Mouse (Mus musculus) heart, embryonic 13.5 days (tissue): ENCODE results near the gene Gm4952. TPM values are rescaled to one million over a fixed set of nuclear protein-coding genes. Genes with fewer than 3 reads are reported as not detected.
"Not testable (repeated sequence)": the region's sequence is repeated elsewhere in the genome, so short reads cannot be mapped to it uniquely, and the experiment has no call there.

Experiments
- ATAC-seq: fragments of 200-750 bp; cut with Nextera tagmentation; 2 replicates; pipeline ENCODE4 v1.8.0; 2017; ENCODE audit warnings: moderate TSS enrichment; ENCODE audit not compliant: insufficient number of reproducible peaks, low FRiP score, low TSS enrichment; ENCODE audit errors: extremely low read depth
- H3K27ac ChIP-seq: fragments of 300-500 bp; sonication (generic); replicated peaks from 2 replicates; pipeline ENCODE4 v1.5.1; 2015; ENCODE audit warnings: moderate library complexity, mild to moderate bottlenecking, inconsistent platforms
- H3K27me3 ChIP-seq: fragments of 300-500 bp; sonication (generic); replicated peaks from 2 replicates; pipeline ENCODE4 v1.6.1; 2015; ENCODE audit warnings: mild to moderate bottlenecking, inconsistent platforms
- H3K36me3 ChIP-seq: fragments of 300-500 bp; sonication (generic); 2 replicates; pipeline ENCODE4 v1.6.1; 2015; ENCODE audit warnings: mild to moderate bottlenecking, inconsistent platforms
- H3K4me1 ChIP-seq: fragments of 300-500 bp; sonication (generic); 2 replicates; pipeline ENCODE4 v1.6.1; 2015; ENCODE audit warnings: inconsistent platforms
- H3K4me2 ChIP-seq: fragments of 300-500 bp; sonication (generic); 2 replicates; pipeline ENCODE4 v1.6.1; 2015; ENCODE audit warnings: inconsistent platforms, mild to moderate bottlenecking, moderate library complexity
- H3K4me3 ChIP-seq: fragments of 300-500 bp; sonication (generic); 2 replicates; pipeline ENCODE4 v1.5.1; 2015; ENCODE audit warnings: moderate library complexity, mild to moderate bottlenecking, inconsistent platforms
- H3K9ac ChIP-seq: fragments of 300-500 bp; sonication (generic); 2 replicates; pipeline ENCODE4 v1.6.1; 2015; ENCODE audit warnings: inconsistent platforms, mild to moderate bottlenecking, moderate library complexity
- H3K9me3 ChIP-seq: fragments of 300-500 bp; sonication (generic); 2 replicates; pipeline ENCODE4 v1.6.1; 2016; ENCODE audit warnings: inconsistent platforms
- WGBS: fragments of 180-500 bp; shearing (Covaris S2); methylation state at CpG from one replicate; pipeline ENCODE4 v1.1.7; 2015; ENCODE audit warnings: mixed read lengths; 5-methylcytosine and 5-hydroxymethylcytosine counted together
- polyA plus RNA-seq: library from polyadenylated mRNA; unstranded; fragments of >200 nt; fragmentation: Nextera tagmentation; extraction: Ambion mirVana; gene quantifications from 2 replicates; pipeline ENCODE4 v1.2.1, GENCODE M21; 2015

Gm4952 gene
- polyA plus RNA-seq, 1 experiment from 2014 or later: 0.12 TPM

GRCm38 (mm10) chr19:12608336-12608735 lies 8.6 kb downstream of the Gm4952 start:
- Histone ChIP-seq H3K4me1 (no peaks in the 10 kb centered on the region), H3K9me3 (no peaks in the 10 kb centered on the region), H3K27me3 (no peaks in the 10 kb centered on the region), H3K36me3 (no peaks in the 10 kb centered on the region), H3K4me3 (no peak overlapping the region), H3K4me2 (no peak overlapping the region), H3K9ac (no peak overlapping the region), H3K27ac (no peak overlapping the region)
- no peak for ATAC-seq

DNA sequence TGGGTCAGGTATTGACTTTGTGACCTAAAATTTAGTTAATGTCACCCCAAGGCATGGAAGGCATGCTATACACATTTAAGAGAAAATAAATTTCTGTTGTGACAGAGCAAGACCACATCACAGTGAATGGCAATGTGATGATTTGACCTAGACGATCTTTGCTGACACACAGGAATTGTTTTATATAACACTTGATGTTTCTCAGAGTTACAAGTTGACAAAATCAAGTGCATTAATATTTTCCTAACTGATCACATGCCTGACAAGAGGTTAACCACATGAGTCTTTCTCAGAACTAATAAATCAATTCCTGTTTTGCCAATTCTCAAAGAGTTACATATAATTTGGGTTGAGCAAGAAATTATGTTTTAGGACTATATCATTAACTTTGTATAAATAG lies 13.9 kb downstream of the Gm4952 start:
- H3K27me3 ChIP-seq: no peaks in the 10 kb centered on the region
- H3K27ac ChIP-seq: no peak overlapping the region
- WGBS: 58% methylated on average over 1 of the region's 1 CpGs
- no peak overlapping the region for H3K4me3 ChIP-seq
- H3K4me2 ChIP-seq: no peak overlapping the region
- H3K4me1 ChIP-seq: no peaks in the 10 kb centered on the region
- no peak overlapping the region for H3K9ac ChIP-seq
- no peaks in the 10 kb centered on the region for H3K9me3 ChIP-seq
- no peaks in the 10 kb centered on the region for H3K36me3 ChIP-seq
- no peak for ATAC-seq

GRCm38 (mm10) chr19:12633176-12633575 lies 33.4 kb downstream of the Gm4952 start, which contains the start of gene Glyat:
Gene Glyat (plus strand): TSS chr19:12633308.
- no peak within 1 kb of the TSS for H3K4me2 ChIP-seq

DNA sequence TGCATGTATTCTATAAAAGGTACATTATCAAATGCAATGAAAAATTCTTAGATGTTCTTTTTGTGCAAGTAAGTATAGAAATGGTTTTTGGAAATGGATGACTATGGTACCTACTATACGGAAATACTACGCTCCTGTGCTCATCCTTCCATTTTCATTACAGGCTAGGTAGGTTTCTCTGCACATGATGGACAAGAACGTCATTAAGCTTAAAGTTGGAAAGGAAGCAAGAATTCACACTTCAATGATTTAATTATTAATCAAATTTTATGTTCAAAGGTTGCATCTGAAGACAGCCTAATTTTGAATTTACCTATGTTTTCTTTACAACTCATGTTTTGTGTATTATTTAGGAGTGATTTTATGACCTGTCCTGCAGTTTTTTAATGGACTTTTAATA lies 34.5 kb downstream of the Gm4952 start:
- Histone ChIP-seq H3K4me1 (no peaks in the 10 kb centered on the region), H3K4me3 (no peak overlapping the region), H3K27ac (no peak overlapping the region), H3K4me2 (no peak overlapping the region), H3K27me3 (no peaks in the 10 kb centered on the region), H3K9me3 (no peaks in the 10 kb centered on the region), H3K36me3 (no peaks in the 10 kb centered on the region), H3K9ac (no peak overlapping the region)
- 75% methylated on average over 3 of the region's 3 CpGs for WGBS
- no peak for ATAC-seq

More at GRCm38 (mm10) chr19:12633176-12633575, 33.4 kb downstream of the Gm4952 start, which contains the start of gene Glyat:
- Histone ChIP-seq H3K27me3 (no peaks in the 10 kb centered on the region), H3K36me3 (no peaks in the 10 kb centered on the region), H3K27ac (no peak within 1 kb of the TSS), H3K9ac (no peak within 1 kb of the TSS), H3K9me3 (no peaks in the 10 kb centered on the region), H3K4me1 (no peaks in the 10 kb centered on the region), H3K4me3 (no peak within 1 kb of the TSS)
- ATAC-seq: no peak
- 61% methylated on average over 4 of the region's 4 CpGs for WGBS

DNA sequence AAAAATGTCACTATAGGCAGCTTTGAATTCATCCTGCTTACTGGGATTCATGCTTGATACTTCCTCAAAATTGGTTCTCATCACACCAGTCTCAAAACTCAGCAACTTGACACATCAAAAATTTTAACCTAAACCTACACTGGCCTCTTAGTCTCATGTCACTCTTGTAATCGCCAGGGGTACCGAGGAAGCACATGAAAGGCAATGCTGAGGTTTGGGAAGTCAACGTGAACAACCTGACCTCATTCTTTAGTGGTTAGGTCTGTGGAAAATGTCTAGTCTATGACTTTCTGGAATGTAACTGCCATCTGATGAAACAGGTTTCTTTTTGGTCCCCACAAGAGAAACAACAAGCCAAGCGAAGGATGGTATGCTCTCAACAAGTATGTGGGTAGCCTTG lies 35.2 kb downstream of the Gm4952 start:
- WGBS: 75% methylated on average over 4 of the region's 4 CpGs
- Histone ChIP-seq H3K4me2 (no peak overlapping the region), H3K4me3 (no peak overlapping the region), H3K27me3 (no peaks in the 10 kb centered on the region), H3K27ac (no peak overlapping the region), H3K9me3 (no peaks in the 10 kb centered on the region), H3K4me1 (no peaks in the 10 kb centered on the region), H3K36me3 (no peaks in the 10 kb centered on the region), H3K9ac (no peak overlapping the region)
- no peak for ATAC-seq

GRCm38 (mm10) chr19:12636863-12637262 lies 37.1 kb downstream of the Gm4952 start:
- no peaks in the 10 kb centered on the region for H3K4me1 ChIP-seq
- ATAC-seq: no peak
- H3K9ac ChIP-seq: no peak overlapping the region
- H3K4me2 ChIP-seq: no peak overlapping the region
- H3K36me3 ChIP-seq: no peaks in the 10 kb centered on the region
- WGBS: 58% methylated on average over 3 of the region's 3 CpGs
- H3K27ac ChIP-seq: no peak overlapping the region
- H3K9me3 ChIP-seq: no peaks in the 10 kb centered on the region
- H3K27me3 ChIP-seq: no peaks in the 10 kb centered on the region
- H3K4me3 ChIP-seq: no peak overlapping the region

DNA sequence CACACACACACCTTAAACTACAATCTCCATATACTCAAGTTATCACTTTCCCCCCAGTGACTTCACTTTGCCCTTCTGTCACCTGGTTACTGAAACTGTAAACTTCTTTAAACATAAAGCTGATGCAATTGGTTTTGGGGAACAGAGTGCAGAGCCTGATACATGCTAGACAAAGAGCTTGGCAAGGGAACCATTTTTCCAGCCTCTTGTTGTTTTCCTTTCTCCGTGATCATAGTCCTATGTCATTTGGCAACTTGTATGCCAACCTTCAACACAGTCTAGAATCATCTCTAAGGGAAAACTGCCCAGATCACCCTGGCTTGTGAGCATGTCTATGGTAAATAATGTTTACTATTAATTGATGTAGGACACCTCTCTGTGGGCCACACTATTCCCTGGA lies 38.3 kb downstream of the Gm4952 start:
- 66% methylated on average over 1 of the region's 1 CpGs for WGBS
- no peak for ATAC-seq
- H3K27me3 ChIP-seq: no peaks in the 10 kb centered on the region

DNA sequence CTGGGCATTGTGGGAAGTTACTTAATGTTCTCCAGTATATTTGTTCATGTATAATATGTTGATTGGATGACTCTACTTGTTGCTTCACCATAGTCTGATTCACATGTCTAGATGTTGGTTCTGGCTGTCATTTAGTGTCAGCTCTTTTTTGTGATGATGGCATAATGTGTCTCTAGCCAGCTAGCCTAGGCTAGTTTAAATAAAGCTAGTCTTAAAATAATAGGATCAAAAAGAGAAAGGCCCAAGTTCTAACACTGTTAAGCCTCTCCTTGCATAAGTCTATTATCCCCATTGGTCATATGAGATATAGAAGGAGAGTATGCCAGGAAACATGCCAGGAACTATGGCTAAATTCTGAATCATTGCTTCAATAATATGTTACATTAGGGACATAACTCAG lies 49.7 kb downstream of the Gm4952 start:
- Histone ChIP-seq H3K4me2 (no peak overlapping the region), H3K27me3 (no peaks in the 10 kb centered on the region), H3K4me1 (no peaks in the 10 kb centered on the region), H3K9ac (no peak overlapping the region), H3K9me3 (no peaks in the 10 kb centered on the region), H3K27ac (no peak overlapping the region), H3K4me3 (no peak overlapping the region), H3K36me3 (no peaks in the 10 kb centered on the region)
- ATAC-seq: no peak

More for the DNA sequence above, 38.3 kb downstream of the Gm4952 start:
- Histone ChIP-seq H3K27ac (no peak overlapping the region), H3K4me2 (no peak overlapping the region), H3K9me3 (no peaks in the 10 kb centered on the region), H3K9ac (no peak overlapping the region), H3K4me3 (no peak overlapping the region), H3K36me3 (no peaks in the 10 kb centered on the region), H3K4me1 (no peaks in the 10 kb centered on the region)

- ATAC-seq: no peak
- H3K4me2 ChIP-seq: no peak overlapping the region
- WGBS: 67% methylated on average over 1 of the region's 1 CpGs
- H3K27me3 ChIP-seq: no peaks in the 10 kb centered on the region
- H3K9ac ChIP-seq: no peak overlapping the region
- no peak overlapping the region for H3K4me3 ChIP-seq
- no peaks in the 10 kb centered on the region for H3K4me1 ChIP-seq
- peaks cover 6% of the 10 kb centered on the region; the same call in 1 of the 2 replicates for H3K9me3 ChIP-seq
- no peak overlapping the region for H3K27ac ChIP-seq
- H3K36me3 ChIP-seq: no peaks in the 10 kb centered on the region
Observed at GRCm38 (mm10) chr19:12666156-12666555, 66.4 kb downstream of the Gm4952 start.

GRCm38 (mm10) chr19:12668601-12669000 lies 68.8 kb downstream of the Gm4952 start:
- H3K9me3 ChIP-seq, H3K36me3 ChIP-seq, H3K4me3 ChIP-seq, H3K4me1 ChIP-seq, ATAC-seq, H3K27ac ChIP-seq, H3K4me2 ChIP-seq, H3K9ac ChIP-seq, H3K27me3 ChIP-seq: not testable (repeated sequence)
- 84% methylated on average over 3 of the region's 3 CpGs for WGBS

DNA sequence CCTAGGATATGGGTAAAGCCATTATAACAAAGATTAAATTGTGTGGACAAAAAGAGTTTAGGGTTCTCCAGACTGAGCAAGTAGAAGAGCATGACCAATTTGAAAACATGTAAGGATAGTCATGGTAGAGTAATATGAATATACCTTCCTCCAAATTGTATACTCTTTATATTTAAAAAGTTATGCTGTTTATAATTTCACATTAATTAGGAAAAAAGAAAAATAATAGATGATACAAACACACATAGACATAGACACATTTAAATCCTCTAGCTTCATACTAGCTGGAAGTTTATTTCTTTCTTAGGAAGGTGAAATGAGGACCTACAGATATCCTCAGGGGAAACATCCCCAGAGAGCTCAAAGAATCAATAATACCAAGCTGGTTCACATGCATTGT lies 70.4 kb downstream of the Gm4952 start, which contains the start of gene Olfr1442:
TSS of gene Olfr1442 (plus strand) at position 301 of the 400 bp plus-strand sequence.
- no peaks in the 10 kb centered on the region for H3K9me3 ChIP-seq
- H3K36me3 ChIP-seq: no peaks in the 10 kb centered on the region
- H3K4me1 ChIP-seq: no peaks in the 10 kb centered on the region
- no peak within 1 kb of the TSS for H3K9ac ChIP-seq
- H3K4me2 ChIP-seq: no peak within 1 kb of the TSS
- no peak within 1 kb of the TSS for H3K4me3 ChIP-seq
- no peak for ATAC-seq
- H3K27ac ChIP-seq: no peak within 1 kb of the TSS
- H3K27me3 ChIP-seq: no peaks in the 10 kb centered on the region

DNA sequence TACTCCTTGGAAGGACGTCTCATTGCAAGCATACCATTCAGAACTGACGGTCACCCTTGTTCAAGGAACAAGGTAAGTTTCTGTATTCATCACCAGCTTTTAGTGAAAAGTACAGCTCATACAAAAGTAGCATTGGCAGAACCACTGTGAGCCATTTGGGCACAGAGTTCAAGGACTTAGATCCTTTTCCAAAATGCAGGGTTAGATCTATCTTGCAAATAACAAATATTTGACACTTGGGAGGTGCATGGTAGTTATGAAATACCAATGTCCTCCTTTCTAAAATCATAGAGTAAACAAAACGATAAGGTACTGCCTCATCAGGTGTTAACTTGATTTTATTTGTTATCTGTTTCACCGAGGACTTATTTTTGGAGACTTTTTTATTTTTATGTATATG lies 71.3 kb downstream of the Gm4952 start:
- WGBS: 64% methylated on average over 4 of the region's 4 CpGs
- Histone ChIP-seq H3K9ac (no peak overlapping the region), H3K4me2 (no peak overlapping the region), H3K27me3 (no peaks in the 10 kb centered on the region), H3K4me1 (no peaks in the 10 kb centered on the region), H3K9me3 (no peaks in the 10 kb centered on the region), H3K27ac (no peak overlapping the region), H3K36me3 (no peaks in the 10 kb centered on the region), H3K4me3 (no peak overlapping the region)
- no peak for ATAC-seq
